Mouse (Mus musculus) gastrocnemius, postnatal 14 days (tissue): Measurements from ENCODE around the gene Olfr1349. TPM values are rescaled to one million over a fixed set of nuclear protein-coding genes. Genes with fewer than 3 reads are reported as not detected.
"Not testable (repeated sequence)": the region's sequence is repeated elsewhere in the genome, so short reads cannot be mapped to it uniquely, and the experiment has no call there.

Experiments
- DNase-seq: peaks from one replicate; pipeline ENCODE4 v3.0.0; 2021; ENCODE audit warnings: mixed read lengths
- intact Hi-C: fragments of 180-260 bp; cut with DNase I; formaldehyde crosslinking; loops from one replicate; pipeline ENCODE4 v1.15.1; 2025; ENCODE audit warnings: low total_unique reads
- long read RNA-seq, 2 experiments: library from polyadenylated mRNA; stranded (forward); transcript quantifications; one replicate each; pipeline ENCODE4 v2.0.0; 2021
- total RNA-seq, 2 experiments: library from RNA; stranded (reverse); gene quantifications; 2 replicates each; pipeline ENCODE4 v1.2.3; 2021

Gene Olfr1349
- total RNA-seq = not detected
- long read RNA-seq, experiment 1 = 0 reads
- long read RNA-seq, experiment 2 = 0 reads

GRCm38 (mm10) chr7:6522850-6523249 is at the start of gene Olfr1349:
Olfr1349 (minus strand) TSS chr7:6522950.
- no peak for DNase-seq
- intact Hi-C loops = no loop called here

DNA sequence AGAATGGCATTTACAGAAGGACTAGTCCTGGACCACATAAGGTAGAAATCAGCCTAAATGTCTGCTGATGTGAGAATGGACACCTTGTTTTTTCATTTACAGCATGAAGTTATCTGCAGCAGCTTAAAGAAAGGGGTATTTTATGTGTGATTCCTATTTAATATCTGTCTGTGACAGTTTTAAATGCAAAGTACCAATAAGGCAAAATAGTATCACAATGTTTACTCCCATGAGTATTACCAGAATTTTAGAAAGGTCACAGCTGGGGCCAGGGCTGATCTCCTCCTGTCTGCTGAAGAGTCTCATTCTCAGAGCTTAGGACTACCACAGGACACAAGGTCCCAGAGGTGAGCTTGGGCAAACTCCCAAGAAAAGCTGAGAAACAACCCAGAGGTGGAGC is 41.8 kb upstream of the Olfr1349 start, which contains the start of gene Olfr1350:
Gene Olfr1350 (plus strand): TSS at position 301 of the 400 bp plus-strand sequence.
- DNase-seq = no peak
- intact Hi-C loops = no loop called here

GRCm38 (mm10) chr7:6526141-6526540 is 3.4 kb upstream of the Olfr1349 start:
- intact Hi-C loops = no loop called here
- no peak for DNase-seq

DNA sequence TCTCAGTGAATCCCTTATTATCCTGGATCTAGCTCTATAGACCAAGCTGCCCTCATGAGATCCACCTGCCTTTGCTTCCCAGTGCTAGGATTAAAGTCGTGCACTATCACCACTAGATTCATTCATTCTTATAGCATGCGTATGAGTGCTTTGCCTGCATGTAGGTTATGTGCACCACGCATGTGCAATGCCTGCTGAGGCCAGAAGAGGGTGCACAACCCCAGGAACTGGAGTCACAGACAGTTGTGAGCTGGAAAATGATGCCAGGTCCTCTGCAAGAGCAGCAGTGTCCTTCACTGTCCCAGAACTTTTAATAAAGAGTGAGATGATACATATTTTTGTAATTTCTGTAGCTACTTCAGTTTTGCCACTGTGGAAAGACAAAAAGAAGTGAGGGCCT is 2.3 kb upstream of the Olfr1349 start:
- intact Hi-C loops = no loop called here
- DNase-seq = no peak

DNA sequence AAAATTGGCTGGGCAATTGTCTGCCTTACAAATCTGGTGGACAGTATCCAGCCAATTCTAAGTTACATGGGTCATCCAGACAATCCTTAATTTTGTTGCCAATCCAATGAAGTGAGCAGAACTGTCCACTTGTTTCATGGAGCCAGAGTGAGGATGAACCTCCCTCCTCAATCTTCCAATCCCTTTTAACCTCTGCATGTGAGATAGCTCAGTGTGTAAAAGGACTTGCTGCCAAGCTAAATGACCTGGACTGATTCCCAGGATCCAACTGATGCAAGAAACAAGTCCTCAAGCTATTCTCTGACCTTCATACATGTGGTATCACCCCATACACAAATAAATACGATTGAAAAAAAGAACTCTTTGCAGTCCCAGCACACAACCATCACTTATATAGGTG is 1.1 kb downstream of the Olfr1349 start:
- no peak for DNase-seq
- intact Hi-C loops = no loop called here

- no peak for DNase-seq
- intact Hi-C loops = no loop called here
Observed at GRCm38 (mm10) chr7:6508648-6509047, 14.1 kb downstream of the Olfr1349 start, which contains the start of gene Olfr1348. Olfr1348 (minus strand) TSS chr7:6508748.

DNA sequence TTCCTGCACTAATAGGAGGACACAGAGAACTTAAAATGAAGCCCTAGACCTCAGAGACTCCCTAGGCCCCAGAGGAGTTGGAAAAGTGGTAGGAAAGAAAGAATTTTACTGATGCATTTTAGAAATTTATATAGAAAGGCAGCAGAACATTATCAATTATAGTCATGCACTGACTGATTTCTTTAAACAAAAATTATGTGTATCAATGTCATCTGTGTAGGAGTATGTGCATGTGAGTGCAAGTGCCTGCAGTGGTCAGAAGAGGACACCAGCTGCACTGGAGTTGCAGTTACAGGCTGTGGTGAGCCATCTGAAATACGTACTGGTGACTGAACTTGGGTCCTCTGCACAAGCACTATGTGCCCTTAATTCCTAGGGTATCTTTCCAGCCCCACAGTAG is 23.1 kb downstream of the Olfr1349 start, which contains the start of gene Olfr1347:
Gene Olfr1347 (minus strand): TSS at position 101 of the 400 bp plus-strand sequence.
- no peak for DNase-seq
- intact Hi-C loops = no loop called here

- intact Hi-C loops = no loop called here
- no peak for DNase-seq
Observed at GRCm38 (mm10) chr7:6486841-6487240, 35.9 kb downstream of the Olfr1349 start, which contains the start of gene Olfr5. Olfr5 (minus strand) TSS chr7:6486941.

GRCm38 (mm10) chr7:6477633-6478032 is 45.1 kb downstream of the Olfr1349 start:
- intact Hi-C loops, DNase-seq: not testable (repeated sequence)

GRCm38 (mm10) chr7:6466951-6467350 is 55.8 kb downstream of the Olfr1349 start, which contains the start of gene Olfr1346:
Olfr1346 (plus strand) TSS chr7:6467101.
- DNase-seq = no peak
- intact Hi-C loops = no loop called here

Other genes starting within 250 kb of the Olfr1349 start
- gene Zfp667, start 236.4 kb downstream of the Olfr1349 start, total RNA-seq = 1 to 10 TPM; 1.9 to 2.4 TPM
- gene Zfp583, start 191.7 kb downstream of the Olfr1349 start, total RNA-seq = under 1 TPM; 0.39 to 0.51 TPM
- under 1 TPM; 0.06 to 0.11 TPM for gene Gm3854, start 179.2 kb downstream of the Olfr1349 start, total RNA-seq
- 1 to 10 TPM in 1 of 2 experiments, under 1 TPM in 1; 0.82 to 1.7 TPM for gene Zfp78, start 159.7 kb downstream of the Olfr1349 start, total RNA-seq
- gene Zfp28, start 139.7 kb downstream of the Olfr1349 start, total RNA-seq = 1 to 10 TPM; 1.9 to 2.2 TPM
- gene Smim17, start 124.2 kb downstream of the Olfr1349 start, total RNA-seq = under 1 TPM in 1 of 2 experiments, not detected in 1; 0.33 TPM
- gene Gm20715, start 112.7 kb downstream of the Olfr1349 start, total RNA-seq = not detected
- gene Olfr1344, start 84.3 kb downstream of the Olfr1349 start, total RNA-seq = not detected
- not detected for gene Olfr1336, start 66.8 kb downstream of the Olfr1349 start, total RNA-seq
- not detected for gene Olfr1346, start 55.8 kb downstream of the Olfr1349 start, total RNA-seq
- gene Olfr5, start 36.0 kb downstream of the Olfr1349 start, total RNA-seq = not detected
- gene Olfr1347, start 23.2 kb downstream of the Olfr1349 start, total RNA-seq = not detected
- not detected for gene Olfr1348, start 14.2 kb downstream of the Olfr1349 start, total RNA-seq
- not detected for gene Olfr1350, start 41.9 kb upstream of the Olfr1349 start, total RNA-seq
- gene Zim1, start 173.5 kb upstream of the Olfr1349 start, total RNA-seq = 10 to 100 TPM; 48.7 to 49.3 TPM
- 10 to 100 TPM; 75.6 to 83.0 TPM for gene Peg3, start 207.5 kb upstream of the Olfr1349 start, total RNA-seq
- gene Usp29, start 207.6 kb upstream of the Olfr1349 start, total RNA-seq = 1 to 10 TPM; 1.8 to 2.0 TPM